Mouse (Mus musculus) erythroblast, embryonic 14.5 days (primary cell): ENCODE measurements around the gene Anks1.

Experiments
- GATA1 ChIP-seq: IDR thresholded peaks from 2 replicates; pipeline ENCODE4 v1.6.1; 2012; ENCODE audit warnings: low read length, inconsistent platforms, mixed read lengths
- TAL1 ChIP-seq: IDR thresholded peaks from 3 replicates; pipeline ENCODE4 v1.6.1; 2012; ENCODE audit warnings: low read length, inconsistent platforms, mixed read lengths

DNA sequence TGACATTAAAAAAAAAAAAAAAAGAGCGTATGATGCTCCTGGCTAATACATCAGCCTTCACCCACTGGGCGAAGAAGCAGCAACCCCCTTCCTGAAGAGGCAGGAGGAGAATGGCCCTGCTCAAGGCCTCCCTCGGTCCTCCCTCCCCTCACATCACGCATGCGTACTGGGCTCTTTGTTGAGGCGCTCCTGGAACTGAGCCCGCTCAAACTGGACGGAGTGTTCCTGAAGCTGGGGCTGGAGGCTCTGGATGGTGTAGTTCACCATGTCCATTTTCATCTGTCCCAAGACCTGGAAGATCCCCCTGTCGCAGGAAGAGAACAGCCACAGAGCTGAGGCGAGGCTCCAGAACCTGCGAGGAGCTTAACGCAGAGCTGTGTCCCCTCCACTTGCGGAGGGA is 161.2 kb downstream of the Anks1 start:
- TF ChIP-seq TAL1 (no peak), GATA1 (no peak)
